Mouse (Mus musculus) CH12F3 (cell line): ENCODE measurements around the gene Lsamp.

ENCODE experiments used
- in situ Hi-C: fragments of 300-500 bp; cut with MboI; formaldehyde crosslinking; loops from 2 replicates; pipeline ENCODE4 v1.14.3; 2020; ENCODE audit warnings: low sequenced_read_pairs

Lsamp gene

GRCm38 (mm10) chr16:42014937-42015336 is 2030.8 kb downstream of the Lsamp start:
- in situ Hi-C loops, result no loop called here

- in situ Hi-C loops, result no loop called here
These were observed 2031.3 kb downstream of the Lsamp start for GRCm38 (mm10) chr16:42015443-42015842.

GRCm38 (mm10) chr16:42016791-42017643 is 2032.9 kb downstream of the Lsamp start:
- in situ Hi-C loops, result no loop called here

- in situ Hi-C loops, result no loop called here
These were observed 2038.4 kb downstream of the Lsamp start for GRCm38 (mm10) chr16:42022566-42022965.

- in situ Hi-C loops, result no loop called here
These were observed 2047.9 kb downstream of the Lsamp start for GRCm38 (mm10) chr16:42032030-42032429.

GRCm38 (mm10) chr16:42033449-42033848 is 2049.3 kb downstream of the Lsamp start:
- in situ Hi-C loops, result no loop called here

- in situ Hi-C loops, result no loop called here
These were observed 2064.0 kb downstream of the Lsamp start for GRCm38 (mm10) chr16:42048138-42048537.

- in situ Hi-C loops, result no loop called here
These were observed 2075.8 kb downstream of the Lsamp start for GRCm38 (mm10) chr16:42059927-42060326.

- in situ Hi-C loops, result no loop called here
These were observed 2090.2 kb downstream of the Lsamp start for GRCm38 (mm10) chr16:42074325-42074724.

- in situ Hi-C loops, result no loop called here
These were observed 2095.4 kb downstream of the Lsamp start for GRCm38 (mm10) chr16:42079573-42079972.

GRCm38 (mm10) chr16:42081611-42082010 is 2097.4 kb downstream of the Lsamp start:
- in situ Hi-C loops, result no loop called here

- in situ Hi-C loops, result no loop called here
These were observed 2113.3 kb downstream of the Lsamp start for GRCm38 (mm10) chr16:42097510-42097909.

- in situ Hi-C loops, result no loop called here
These were observed 2118.0 kb downstream of the Lsamp start for GRCm38 (mm10) chr16:42102186-42102585.

GRCm38 (mm10) chr16:42102635-42103034 is 2118.5 kb downstream of the Lsamp start:
- in situ Hi-C loops, result no loop called here

GRCm38 (mm10) chr16:42112251-42112650 is 2128.1 kb downstream of the Lsamp start:
- in situ Hi-C loops, result no loop called here

- in situ Hi-C loops, result no loop called here
These were observed 2129.1 kb downstream of the Lsamp start for GRCm38 (mm10) chr16:42113246-42113645.

GRCm38 (mm10) chr16:42121788-42122187 is 2137.6 kb downstream of the Lsamp start:
- in situ Hi-C loops, result no loop called here

- in situ Hi-C loops, result no loop called here
These were observed 2139.7 kb downstream of the Lsamp start for GRCm38 (mm10) chr16:42123826-42124225.

GRCm38 (mm10) chr16:42126061-42126460 is 2141.9 kb downstream of the Lsamp start:
- in situ Hi-C loops, result no loop called here

GRCm38 (mm10) chr16:42147164-42147563 is 2163.0 kb downstream of the Lsamp start:
- in situ Hi-C loops, result no loop called here

- in situ Hi-C loops, result no loop called here
These were observed 2165.2 kb downstream of the Lsamp start for GRCm38 (mm10) chr16:42149216-42149942.

GRCm38 (mm10) chr16:42152640-42153039 is 2168.5 kb downstream of the Lsamp start:
- in situ Hi-C loops, result no loop called here
